Mouse (Mus musculus): ENCODE data around the gene Mzf1. TPM values are rescaled to one million over a fixed set of nuclear protein-coding genes. Genes with fewer than 3 reads are reported as not detected.

Mzf1 gene
- total RNA-seq, 2 experiments from 2014 or later = 13.7 to 17.4 TPM

- no peak for DNase-seq (ENCODE audit: low spot score in 2 of 2)
Measured at GRCm38 (mm10) chr7:13006531-13006930, 48.0 kb downstream of the Mzf1 start.

DNA sequence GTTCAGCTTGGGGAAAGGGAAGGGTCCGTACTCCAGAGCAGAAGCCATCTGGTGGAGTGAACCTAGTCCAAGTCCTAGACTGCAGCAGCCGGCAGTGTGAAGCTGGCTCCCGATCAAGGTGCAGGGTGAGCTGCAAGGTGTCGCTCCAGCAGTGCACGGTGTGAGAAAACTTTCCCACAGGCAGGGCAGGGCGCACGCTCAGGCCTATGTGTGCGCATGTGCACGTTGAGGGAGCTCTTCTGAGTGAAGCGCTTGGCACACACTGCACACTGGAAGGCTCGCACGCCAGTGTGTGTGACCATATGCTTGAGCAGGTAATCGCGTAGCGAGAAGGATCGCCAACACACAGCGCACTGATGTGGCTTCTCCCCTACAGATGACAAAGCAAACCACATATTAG is 48.6 kb downstream of the Mzf1 start:
- no peak for DNase-seq (ENCODE audit: low spot score in 2 of 2)

- no peak for DNase-seq (ENCODE audit: low spot score in 2 of 2)
Measured at GRCm38 (mm10) chr7:13003380-13003779, 51.2 kb downstream of the Mzf1 start.

GRCm38 (mm10) chr7:13001584-13001983 is 53.0 kb downstream of the Mzf1 start:
- DNase-seq (ENCODE audit: low spot score in 2 of 2) = no peak

GRCm38 (mm10) chr7:12998851-12999250 is 55.7 kb downstream of the Mzf1 start, which contains the start of gene Trim28:
TSS of gene Trim28 (plus strand) at chr7:12999114.
- DNase-seq (ENCODE audit: low spot score in 2 of 2) = no peak

- no peak for DNase-seq (ENCODE audit: low spot score in 2 of 2)
Measured at GRCm38 (mm10) chr7:12998053-12998452, 56.5 kb downstream of the Mzf1 start, which contains the start of gene Slc27a5. TSS of gene Slc27a5 (minus strand) at chr7:12998192.

GRCm38 (mm10) chr7:12997230-12997629 is 57.3 kb downstream of the Mzf1 start:
- no peak for DNase-seq (ENCODE audit: low spot score in 2 of 2)

- DNase-seq (ENCODE audit: low spot score in 2 of 2) = no peak
Measured at GRCm38 (mm10) chr7:12995862-12996261, 58.7 kb downstream of the Mzf1 start.

DNA sequence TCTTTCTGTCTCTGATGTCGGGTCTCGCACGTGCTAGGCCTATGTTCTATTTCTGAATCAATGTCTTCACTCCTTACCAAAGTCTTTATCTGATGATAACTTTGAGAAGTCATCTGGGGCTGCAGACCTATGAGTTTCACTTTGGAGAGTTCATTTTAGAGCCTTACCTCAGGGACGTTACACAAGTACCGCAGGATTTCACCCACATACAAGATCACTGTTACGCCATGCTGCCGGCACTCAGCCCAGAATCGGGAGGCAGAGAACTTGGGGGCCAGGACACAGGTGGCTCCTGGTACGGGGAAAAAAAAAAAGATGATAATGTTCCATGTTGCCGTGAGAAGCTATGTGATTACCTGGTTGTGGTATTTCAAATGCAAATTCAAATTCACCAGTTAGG is 61.4 kb downstream of the Mzf1 start:
- no peak for DNase-seq (ENCODE audit: low spot score in 2 of 2)

Other genes with a start within 250 kb of the Mzf1 start
- gene Zfp329, start 235.9 kb downstream of the Mzf1 start, total RNA-seq (2021) = 10 to 100 TPM; 19.5 to 20.2 TPM
- 10 to 100 TPM; 16.1 to 16.8 TPM for gene Zfp110, start 220.0 kb downstream of the Mzf1 start, total RNA-seq (2021)
- gene Zfp128, start 173.6 kb downstream of the Mzf1 start, total RNA-seq (2021) = 1 to 10 TPM; 6.2 to 7.3 TPM
- 10 to 100 TPM; 11.9 to 14.5 TPM for gene Zscan22, start 156.9 kb downstream of the Mzf1 start, total RNA-seq (2021)
- gene Rps5, start 132.5 kb downstream of the Mzf1 start, total RNA-seq (2021) = 100 to 1,000 TPM; 418 to 457 TPM
- 1 to 10 TPM in 1 of 2 experiments, under 1 TPM in 1; 0.92 to 1.2 TPM for gene Rnf225, start 127.3 kb downstream of the Mzf1 start, total RNA-seq (2021)
- 10 to 100 TPM; 12.0 to 13.5 TPM for gene Zfp324, start 88.9 kb downstream of the Mzf1 start, total RNA-seq (2021)
- gene Zfp446, start 76.9 kb downstream of the Mzf1 start, total RNA-seq (2021) = 1 to 10 TPM; 8.3 to 9.1 TPM
- under 1 TPM in 1 of 2 experiments, not detected in 1; 0.26 TPM for gene Slc27a5, start 56.6 kb downstream of the Mzf1 start, total RNA-seq (2021)
- 100 to 1,000 TPM; 236 to 244 TPM for gene Trim28, start 55.6 kb downstream of the Mzf1 start, total RNA-seq (2021)
- gene Zbtb45, start 44.7 kb downstream of the Mzf1 start, total RNA-seq (2021) = 10 to 100 TPM; 27.8 to 30.9 TPM
- 100 to 1,000 TPM; 143 to 149 TPM for gene Chmp2a, start 20.0 kb downstream of the Mzf1 start, total RNA-seq (2021)
- 100 to 1,000 TPM; 199 to 212 TPM for gene Ube2m, start 16.5 kb downstream of the Mzf1 start, total RNA-seq (2021)
- gene Vmn1r85, start 40.4 kb upstream of the Mzf1 start, total RNA-seq (2021) = not detected
- gene Vmn1r86, start 65.2 kb upstream of the Mzf1 start, total RNA-seq (2021) = not detected
- gene Vmn1r87, start 85.4 kb upstream of the Mzf1 start, total RNA-seq (2021) = not detected
- gene Vmn1r88, start 104.8 kb upstream of the Mzf1 start, total RNA-seq (2021) = under 1 TPM; 0.21 to 0.23 TPM
- gene Vmn1r89, start 158.3 kb upstream of the Mzf1 start, total RNA-seq (2021) = not detected
- gene Lig1, start 222.5 kb upstream of the Mzf1 start, total RNA-seq (2021) = 1 to 10 TPM; 7.1 to 9.5 TPM
- gene Zswim9, start 224.0 kb upstream of the Mzf1 start, total RNA-seq (2021) = 10 to 100 TPM; 12.0 to 12.2 TPM

Data from layer of hippocampus, postnatal 14 days (tissue).